Mouse (Mus musculus) CD4-positive, CD25-positive, alpha-beta regulatory T cell, adult 2 months (primary cell): ENCODE measurements at regions not wholly inside any gene's neighbourhood (a gene's known extent, or its start where the extent isn't known, plus 50 kb on each side); places are given as distances from the start of the nearest gene placed in this dataset.

ENCODE experiments used
- DNase-seq: peaks from one replicate; pipeline ENCODE4 v3.0.0-alpha.2; 2012; ENCODE audit warnings: low read depth, low spot score

- no peak for DNase-seq
Measured at GRCm38 (mm10) chr4:93451357-93451756, 116.0 kb upstream of the Tusc1 start.

- no peak for DNase-seq
Measured at GRCm38 (mm10) chr4:93450831-93451230, 115.5 kb upstream of the Tusc1 start.

- DNase-seq = no peak
Measured at GRCm38 (mm10) chr4:93444666-93445065, 109.4 kb upstream of the Tusc1 start.

GRCm38 (mm10) chr4:93438587-93439336 is 103.5 kb upstream of the Tusc1 start:
- no peak for DNase-seq

- DNase-seq = no peak
Measured at GRCm38 (mm10) chr4:93437386-93438130, 102.2 kb upstream of the Tusc1 start.

- DNase-seq = no peak
Measured at GRCm38 (mm10) chr4:93412695-93413094, 77.4 kb upstream of the Tusc1 start.

- no peak for DNase-seq
Measured at GRCm38 (mm10) chr4:93406876-93407275, 71.6 kb upstream of the Tusc1 start.

GRCm38 (mm10) chr4:93400579-93400978 is 65.3 kb upstream of the Tusc1 start:
- DNase-seq = no peak
